Mouse (Mus musculus) adrenal gland, adult 2 months (tissue): ENCODE data around the gene Mall. TPM values are rescaled to one million over a fixed set of nuclear protein-coding genes. Genes with fewer than 3 reads are reported as not detected.

ENCODE experiments used
- polyA plus RNA-seq: library from polyadenylated mRNA; depleted of rRNA; stranded (reverse); fragments of >200 nt; gene quantifications from 2 replicates; pipeline ENCODE4 v1.2.3, GENCODE M21; 2012; rRNA removed
- total RNA-seq, 2 experiments: library from RNA; stranded (reverse); gene quantifications; 2 replicates each; pipeline ENCODE4 v1.2.3; 2021

Mall gene
- total and polyA plus RNA-seq, 3 experiments, result 1.8 to 2.0 (median 1.9) TPM

Other genes starting within 250 kb of the Mall start
- 1 to 10 TPM; 4.2 to 6.4 TPM for gene Kcnip3, start 207.8 kb downstream of the Mall start, total RNA-seq
- gene Kcnip3, start 207.8 kb downstream of the Mall start, polyA plus RNA-seq, result 6.4 and 6.9 TPM in 2 replicates
- under 1 TPM; 0.37 to 0.83 TPM for gene Prom2, start 188.5 kb downstream of the Mall start, total RNA-seq
- 0.42 and 0.63 TPM in 2 replicates for gene Prom2, start 188.5 kb downstream of the Mall start, polyA plus RNA-seq
- 1 to 10 TPM; 2.7 to 2.9 TPM for gene Zfp661, start 142.8 kb downstream of the Mall start, total RNA-seq
- gene Zfp661, start 142.8 kb downstream of the Mall start, polyA plus RNA-seq, result 0.90 and 1.3 TPM in 2 replicates
- 100 to 1,000 TPM; 111 to 122 TPM for gene Mrps5, start 142.7 kb downstream of the Mall start, total RNA-seq
- 36.8 and 43.7 TPM in 2 replicates for gene Mrps5, start 142.7 kb downstream of the Mall start, polyA plus RNA-seq
- gene Mal, start 73.2 kb downstream of the Mall start, total RNA-seq, result 1 to 10 TPM; 5.9 to 8.1 TPM
- gene Mal, start 73.2 kb downstream of the Mall start, polyA plus RNA-seq, result 1.9 and 2.9 TPM in 2 replicates
- 10 to 100 TPM; 21.1 to 25.7 TPM for gene Nphp1, start 59.0 kb upstream of the Mall start, total RNA-seq
- 4.9 and 5.6 TPM in 2 replicates for gene Nphp1, start 59.0 kb upstream of the Mall start, polyA plus RNA-seq
- gene Mtln, start 62.6 kb upstream of the Mall start, total RNA-seq, result 100 to 1,000 TPM in 1 of 2 experiments, 10 to 100 TPM in 1; 84.2 to 104 TPM
- 78.5 and 116 TPM in 2 replicates for gene Mtln, start 62.6 kb upstream of the Mall start, polyA plus RNA-seq
- gene Bub1, start 101.9 kb upstream of the Mall start, total RNA-seq, result 1 to 10 TPM in 1 of 2 experiments, under 1 TPM in 1; 0.24 to 1.2 TPM
- 0.02 and 0.35 TPM in 2 replicates for gene Bub1, start 101.9 kb upstream of the Mall start, polyA plus RNA-seq
- 1 to 10 TPM in 1 of 2 experiments, under 1 TPM in 1; 0.35 to 1.4 TPM for gene Acoxl, start 108.9 kb upstream of the Mall start, total RNA-seq
- gene Acoxl, start 108.9 kb upstream of the Mall start, polyA plus RNA-seq, result 0.60 and 0.94 TPM in 2 replicates